Mouse (Mus musculus): ENCODE results near the gene Wdr45b. TPM values are rescaled to one million over a fixed set of nuclear protein-coding genes. Genes with fewer than 3 reads are reported as not detected.
"Not testable (repeated sequence)": the region's sequence is repeated elsewhere in the genome, so short reads cannot be mapped to it uniquely, and the experiment has no call there.

Gene Wdr45b
- total RNA-seq, 2 experiments from 2014 or later = 63.7 to 65.6 TPM

DNA sequence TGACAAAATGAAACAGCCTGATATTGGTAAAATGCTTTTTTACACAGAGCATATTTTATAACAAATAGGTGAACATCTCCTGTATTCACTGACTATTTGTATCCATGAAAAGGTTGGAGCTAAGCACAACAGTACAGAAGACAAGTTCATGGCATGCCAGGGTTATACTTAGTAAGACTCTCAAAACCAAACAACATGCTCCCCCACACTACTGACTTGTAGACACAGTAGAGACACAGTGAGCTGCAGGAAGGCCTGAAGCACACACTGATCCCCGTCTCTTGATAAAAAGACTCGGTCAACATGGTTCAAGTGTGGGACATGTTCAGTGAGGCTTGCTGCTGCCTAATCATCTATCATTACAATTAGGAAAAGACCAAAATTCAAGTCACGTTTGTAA is 22.6 kb downstream of the Wdr45b start:
- no peak for DNase-seq (ENCODE audit: extremely low spot score in 1 of 2, low spot score in 1 of 2)

DNA sequence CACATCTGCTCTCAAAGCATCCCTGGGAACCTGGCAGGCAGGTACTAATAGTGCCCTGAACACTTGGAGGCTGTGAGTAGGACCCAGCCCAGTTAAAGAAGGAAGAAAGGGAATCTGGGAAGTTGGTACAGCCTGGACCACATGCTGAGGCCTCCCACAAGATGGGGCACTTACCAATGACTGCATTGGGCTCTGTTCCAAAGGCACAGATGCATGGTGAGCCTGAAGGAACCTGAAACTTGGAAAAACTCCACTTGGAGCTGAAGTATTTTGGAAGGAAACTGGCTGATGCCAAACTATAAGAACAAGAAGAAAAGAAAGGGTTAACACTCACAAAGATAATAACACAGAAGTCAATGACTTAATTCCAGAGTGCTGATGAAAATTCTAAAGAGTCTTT is 25.6 kb downstream of the Wdr45b start:
- DNase-seq (ENCODE audit: extremely low spot score in 1 of 2, low spot score in 1 of 2) = no peak

DNA sequence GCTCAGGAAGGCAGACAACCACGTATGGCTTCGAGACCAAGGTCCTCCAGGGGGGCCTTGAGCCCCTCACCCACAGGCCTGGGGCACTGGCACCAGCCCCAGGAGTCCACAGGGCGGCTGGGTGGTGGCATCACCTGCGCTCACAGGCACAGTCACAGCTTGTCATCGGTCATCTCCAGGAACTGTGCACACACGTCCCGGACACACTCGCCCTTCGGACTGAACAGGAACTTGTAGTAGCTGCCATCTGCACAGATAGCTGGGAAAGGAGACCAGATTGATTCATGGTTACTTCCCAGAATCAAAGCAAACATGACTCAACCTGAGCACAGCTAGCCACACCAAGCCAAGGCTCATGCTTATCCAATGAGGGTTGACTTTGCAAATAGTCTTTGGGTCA is 26.0 kb downstream of the Wdr45b start:
- no peak for DNase-seq (ENCODE audit: extremely low spot score in 1 of 2, low spot score in 1 of 2)

DNA sequence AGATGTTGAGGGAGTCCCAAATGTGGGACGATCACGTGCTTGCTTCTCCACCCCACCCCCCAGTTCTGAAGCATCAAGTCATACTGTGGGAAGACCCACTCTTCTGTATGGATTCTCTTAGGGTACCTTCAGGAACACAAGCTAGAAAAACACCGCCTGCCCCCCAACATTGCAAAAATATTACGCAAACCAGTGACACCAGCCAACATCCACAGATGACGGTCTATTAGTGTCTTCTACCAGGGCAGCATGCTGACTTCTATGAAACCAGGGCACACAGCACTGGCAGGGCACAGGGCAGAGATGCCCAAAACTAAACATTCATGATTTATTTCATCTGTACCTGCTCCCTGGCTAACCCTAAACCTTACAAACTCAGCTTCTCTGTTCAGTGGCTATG is 27.6 kb downstream of the Wdr45b start:
- no peak for DNase-seq (ENCODE audit: extremely low spot score in 1 of 2, low spot score in 1 of 2)

DNA sequence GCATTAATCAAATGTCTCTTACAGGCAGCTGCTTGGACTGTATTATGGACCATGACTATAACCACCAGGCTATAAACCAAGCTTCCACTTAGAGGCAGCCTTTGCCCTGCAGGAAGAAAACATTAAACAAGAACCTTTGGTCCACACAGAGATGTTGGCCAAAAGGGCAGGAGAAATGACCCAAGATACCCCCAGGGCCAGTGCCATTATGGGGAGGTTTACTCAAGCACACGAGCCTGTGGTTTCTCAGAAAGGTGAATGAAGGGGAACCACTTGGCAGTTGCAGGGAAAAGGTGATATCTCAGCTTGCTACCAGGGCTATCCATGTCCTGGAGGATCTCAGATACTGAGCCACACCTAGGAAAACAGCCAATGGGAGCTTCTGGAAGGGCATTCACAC is 28.2 kb downstream of the Wdr45b start:
- DNase-seq (ENCODE audit: extremely low spot score in 1 of 2, low spot score in 1 of 2) = no peak

DNA sequence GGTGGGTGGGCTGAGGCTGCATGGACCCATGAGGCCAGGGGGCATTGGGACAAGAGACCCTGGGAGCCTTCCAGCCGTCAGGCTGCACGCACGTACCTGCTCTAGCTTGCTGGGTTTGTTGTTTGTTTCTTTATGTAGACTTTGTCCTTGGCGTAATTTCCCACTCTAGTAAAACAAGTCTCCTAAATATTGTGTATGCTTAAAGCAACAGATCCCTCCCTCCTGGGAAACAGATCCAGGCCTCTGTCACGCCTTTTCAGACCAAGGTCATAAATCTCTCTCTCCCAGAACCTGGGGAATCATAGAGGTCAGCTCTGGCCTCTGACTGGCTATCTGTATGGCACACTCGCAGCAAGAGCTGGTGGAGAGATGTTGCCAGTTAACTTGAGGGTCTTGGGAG is 46.5 kb downstream of the Wdr45b start:
- not testable (repeated sequence) for DNase-seq (ENCODE audit: extremely low spot score in 1 of 2, low spot score in 1 of 2)

DNA sequence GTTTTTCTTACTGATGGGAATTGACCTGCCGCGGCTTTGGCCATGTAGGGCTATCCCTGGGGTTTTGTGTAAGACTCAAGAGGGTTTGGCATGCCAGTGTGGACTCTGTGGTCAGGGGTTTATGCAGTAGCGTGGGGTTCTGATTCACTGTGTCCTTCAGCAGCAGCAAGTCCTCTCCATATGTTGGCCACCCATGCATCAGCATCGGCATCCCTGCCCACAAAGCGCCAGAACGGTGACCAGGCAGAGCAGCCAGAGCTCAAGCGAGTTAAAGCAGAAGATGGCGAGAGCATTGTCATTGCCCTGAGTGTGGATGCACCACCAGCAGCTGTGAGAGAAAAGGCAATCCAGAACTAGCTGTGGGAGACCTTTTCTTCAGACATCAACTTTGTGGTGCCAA is 47.6 kb downstream of the Wdr45b start:
- no peak for DNase-seq (ENCODE audit: extremely low spot score in 1 of 2, low spot score in 1 of 2)

DNA sequence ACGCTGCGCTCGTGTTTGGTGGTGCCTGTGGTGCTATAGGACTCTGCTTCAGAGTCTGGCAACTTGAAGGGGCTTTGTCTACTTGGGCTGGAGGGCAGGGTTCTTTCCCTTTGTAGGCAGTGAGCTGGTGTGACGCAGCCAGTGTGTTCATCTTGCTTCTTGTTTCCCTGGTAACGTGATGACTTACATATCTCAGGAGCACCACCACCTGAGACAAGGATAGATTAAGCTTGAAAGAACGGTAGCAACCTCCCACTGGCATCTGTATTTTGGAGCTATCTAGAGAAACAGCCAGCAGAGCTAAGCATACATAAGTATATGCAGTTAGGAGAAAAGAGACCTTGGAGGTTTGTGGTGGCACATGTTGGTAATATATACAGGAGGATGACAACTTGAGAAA is 48.9 kb downstream of the Wdr45b start:
- no peak for DNase-seq (ENCODE audit: extremely low spot score in 1 of 2, low spot score in 1 of 2)

DNA sequence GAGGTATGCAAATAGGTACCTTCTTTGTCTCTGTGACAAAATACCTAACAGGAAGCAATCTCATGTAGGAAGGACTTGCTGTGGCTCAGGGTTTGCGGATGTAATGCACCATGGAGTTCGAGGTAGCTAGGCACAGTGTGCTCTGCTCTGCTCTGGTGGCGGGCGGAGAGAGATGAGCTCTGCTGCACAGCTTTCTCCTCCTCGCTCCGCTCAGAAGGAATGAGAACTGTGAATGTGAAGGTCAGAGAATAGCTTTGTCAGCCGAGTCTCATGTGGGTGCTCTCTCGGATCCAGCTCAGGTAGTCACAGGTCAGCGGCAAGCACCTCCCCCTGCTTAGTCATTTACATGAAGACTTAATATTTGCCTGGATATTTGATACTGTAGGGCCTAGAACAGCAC is 54.0 kb downstream of the Wdr45b start:
- DNase-seq (ENCODE audit: extremely low spot score in 1 of 2, low spot score in 1 of 2) = no peak

DNA sequence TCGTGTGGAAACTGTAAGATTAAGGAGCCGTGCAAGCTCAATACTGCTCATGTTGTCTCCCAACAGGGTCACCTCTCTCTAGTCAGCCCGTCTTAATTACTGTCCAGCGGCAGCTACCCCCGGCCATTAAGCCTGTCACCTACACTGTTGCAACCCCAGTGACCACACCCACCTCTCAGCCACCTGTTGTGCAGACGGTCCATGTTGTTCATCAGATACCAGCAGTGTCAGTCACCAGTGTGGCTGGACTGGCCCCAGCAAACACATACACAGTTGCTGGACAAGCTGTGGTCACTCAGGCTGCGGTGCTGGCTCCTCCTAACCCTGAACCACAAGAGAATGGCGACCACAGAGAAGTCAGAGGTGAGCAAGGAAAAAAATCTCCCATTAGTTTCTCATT is 55.8 kb downstream of the Wdr45b start:
- no peak for DNase-seq (ENCODE audit: extremely low spot score in 1 of 2, low spot score in 1 of 2)

DNA sequence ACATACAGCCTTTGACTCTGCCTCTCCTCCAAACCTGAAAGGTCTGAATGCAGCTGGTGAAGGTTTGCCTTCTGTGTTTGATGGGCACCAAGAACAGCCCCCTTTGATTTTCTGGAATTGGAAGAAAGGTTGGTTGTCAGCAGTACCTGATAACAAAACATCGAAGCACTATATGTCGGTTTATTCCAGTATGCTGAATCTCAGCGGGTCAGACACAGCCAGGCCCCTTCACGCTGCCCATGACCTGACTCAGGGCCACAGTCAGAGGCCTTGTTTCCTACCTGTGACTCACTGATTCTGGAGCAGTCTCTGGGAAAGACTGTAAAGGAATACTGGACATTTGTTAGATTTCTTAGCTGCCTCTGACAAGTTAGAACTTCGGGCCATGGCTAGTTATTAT is 59.5 kb downstream of the Wdr45b start:
- DNase-seq (ENCODE audit: extremely low spot score in 1 of 2, low spot score in 1 of 2) = no peak

DNA sequence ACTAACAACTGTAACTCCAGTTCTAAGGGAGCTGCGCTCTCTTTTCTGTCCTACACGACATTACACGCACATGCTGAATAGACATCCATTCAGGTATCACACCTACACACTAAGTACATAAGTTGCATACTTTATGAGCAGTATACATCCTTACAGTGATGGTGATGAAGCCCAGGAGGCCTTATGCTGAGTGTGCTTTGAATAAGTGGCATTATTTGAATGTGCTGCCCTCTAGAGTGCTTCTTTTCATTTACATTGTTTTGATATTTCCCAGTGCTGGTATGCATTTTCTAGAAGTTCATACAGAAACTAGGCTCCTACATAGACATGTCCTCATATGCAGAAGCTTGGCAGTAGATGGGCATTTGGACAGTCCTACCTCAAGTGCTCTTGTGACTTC is 64.4 kb downstream of the Wdr45b start:
- no peak for DNase-seq (ENCODE audit: extremely low spot score in 1 of 2, low spot score in 1 of 2)

DNA sequence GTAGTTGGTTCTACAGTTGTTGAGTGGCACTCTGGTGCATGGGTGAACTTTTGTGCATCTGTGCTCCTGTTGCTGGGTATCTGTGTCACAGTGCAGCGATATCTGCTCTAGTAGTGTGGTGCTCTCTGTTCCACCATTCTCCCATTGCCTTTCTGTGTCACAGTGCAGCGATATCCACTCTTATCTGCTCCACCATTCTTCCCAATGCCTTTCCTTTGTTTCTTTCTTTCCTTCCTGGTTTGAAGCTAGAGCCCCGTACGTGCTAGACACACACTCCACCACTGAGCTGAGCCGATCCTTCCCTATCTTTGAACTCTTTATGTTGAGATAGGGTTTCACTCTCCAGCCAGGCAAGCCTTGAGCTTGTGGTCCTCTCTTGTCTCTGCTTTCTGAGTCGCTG is 71.3 kb downstream of the Wdr45b start:
- no peak for DNase-seq (ENCODE audit: extremely low spot score in 1 of 2, low spot score in 1 of 2)

DNA sequence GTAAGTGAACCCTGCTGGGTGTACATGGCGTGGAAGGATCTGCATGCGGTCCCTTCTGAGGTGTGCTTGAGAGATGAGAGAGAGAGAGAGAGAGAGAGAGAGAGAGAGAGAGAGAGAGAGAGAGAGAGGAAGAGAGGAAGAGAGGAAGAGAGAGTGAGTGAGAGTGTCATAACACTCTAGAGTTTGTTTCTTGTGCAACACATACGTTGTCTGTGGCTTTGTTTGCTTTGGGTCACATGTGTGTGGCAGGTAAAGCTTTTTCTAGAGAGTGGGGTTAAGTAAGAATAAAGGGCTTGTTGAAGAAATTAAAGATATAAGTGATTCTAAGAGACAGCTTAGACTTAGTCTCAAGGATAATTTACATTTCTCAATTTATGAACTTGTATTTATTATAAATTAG is 76.2 kb downstream of the Wdr45b start:
- DNase-seq (ENCODE audit: extremely low spot score in 1 of 2, low spot score in 1 of 2) = no peak

DNA sequence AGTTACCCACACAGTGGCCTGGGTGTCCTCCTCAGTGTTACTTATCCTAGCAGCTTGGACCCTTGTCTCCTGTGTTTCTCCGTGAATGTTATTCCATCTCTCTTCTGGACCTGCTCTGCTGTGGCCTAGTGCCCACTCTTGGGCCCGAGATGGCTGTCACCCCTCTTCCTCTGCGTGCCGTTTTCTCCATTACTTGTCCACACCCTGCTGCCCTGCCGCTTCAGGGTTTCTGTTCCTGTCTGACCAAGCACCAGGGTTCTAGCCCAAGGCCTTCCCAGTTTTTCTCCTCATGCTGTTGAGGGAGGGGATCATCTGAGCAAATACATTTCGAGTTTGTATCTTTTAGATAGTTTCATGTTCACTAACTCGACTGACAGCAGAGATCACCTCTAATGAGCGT is 76.7 kb downstream of the Wdr45b start:
- no peak for DNase-seq (ENCODE audit: extremely low spot score in 1 of 2, low spot score in 1 of 2)

Small RNAs within 50 kb of the gene (microRNA-seq; reads per million reads assigned to microRNA genes)
- gene Mir7236 = 0.74 to 2.8 reads per million in 2 experiments

Other genes starting within 250 kb of the Wdr45b start
- gene Tex19.2, start 235.8 kb downstream of the Wdr45b start, total RNA-seq (2021) = not detected
- gene Tex19.1, start 208.3 kb downstream of the Wdr45b start, total RNA-seq (2021) = not detected
- under 1 TPM; 0.25 to 0.35 TPM for gene Uts2r, start 194.2 kb downstream of the Wdr45b start, total RNA-seq (2021)
- gene Hexdc, start 150.0 kb downstream of the Wdr45b start, total RNA-seq (2021) = 10 to 100 TPM; 22.1 to 26.5 TPM
- 1 to 10 TPM; 7.1 to 7.3 TPM for gene Ogfod3, start 149.7 kb downstream of the Wdr45b start, total RNA-seq (2021)
- 10 to 100 TPM; 23.3 to 24.0 TPM for gene Cybc1, start 125.1 kb downstream of the Wdr45b start, total RNA-seq (2021)
- 10 to 100 TPM; 52.9 to 55.6 TPM for gene Narf, start 117.2 kb downstream of the Wdr45b start, total RNA-seq (2021)
- gene Foxk2, start 94.5 kb downstream of the Wdr45b start, total RNA-seq (2021) = 10 to 100 TPM; 79.4 to 82.9 TPM
- gene Rab40b, start 33.8 kb upstream of the Wdr45b start, total RNA-seq (2021) = 10 to 100 TPM; 62.5 to 66.8 TPM
- 10 to 100 TPM; 50.9 to 51.0 TPM for gene Fn3krp, start 67.0 kb upstream of the Wdr45b start, total RNA-seq (2021)
- gene Fn3k, start 80.5 kb upstream of the Wdr45b start, total RNA-seq (2021) = 10 to 100 TPM; 40.2 to 41.3 TPM
- gene Tbcd, start 97.5 kb upstream of the Wdr45b start, total RNA-seq (2021) = 10 to 100 TPM; 41.7 to 46.2 TPM
- gene Zfp750, start 164.9 kb upstream of the Wdr45b start, total RNA-seq (2021) = under 1 TPM; 0.14 to 0.22 TPM

Data from layer of hippocampus, postnatal 25 days (tissue).